Mouse (Mus musculus): ENCODE measurements around the gene Cdh1. TPM values are rescaled to one million over a fixed set of nuclear protein-coding genes. Genes with fewer than 3 reads are reported as not detected.

Gene Cdh1
- polyA plus RNA-seq, 1 experiment from 2014 or later, result 3.2 TPM

GRCm38 (mm10) chr8:106640921-106641320, 37.8 kb downstream of the Cdh1 start:
- ATAC-seq (ENCODE audit: extremely low read depth, insufficient number of reproducible peaks, low FRiP score, low TSS enrichment), result no peak
- 72% methylated on average over 5 of the region's 5 CpGs for WGBS
- no peaks in the 10 kb centered on the region for H3K9me3 ChIP-seq
- H3K4me1 ChIP-seq, result no peaks in the 10 kb centered on the region; the same call in 1 of the 2 replicates
- H3K9ac ChIP-seq, result no peak overlapping the region
- H3K27ac ChIP-seq (replicated peaks), result no peak overlapping the region
- H3K4me3 ChIP-seq, result no peak overlapping the region
- no peaks in the 10 kb centered on the region for H3K27me3 ChIP-seq (replicated peaks)
- H3K4me2 ChIP-seq, result no peak overlapping the region
- H3K36me3 ChIP-seq, result no peaks in the 10 kb centered on the region

- H3K4me2 ChIP-seq, result no peak overlapping the region
- H3K4me1 ChIP-seq, result 0 out of 2 replicates have a peak, but pooled peaks cover 2% of the 10 kb centered on the region
- no peaks in the 10 kb centered on the region for H3K36me3 ChIP-seq
- no peak overlapping the region for H3K27ac ChIP-seq (replicated peaks)
- ATAC-seq (ENCODE audit: extremely low read depth, insufficient number of reproducible peaks, low FRiP score, low TSS enrichment), result no peak
- H3K9me3 ChIP-seq, result no peaks in the 10 kb centered on the region
- no peaks in the 10 kb centered on the region for H3K27me3 ChIP-seq (replicated peaks)
- H3K9ac ChIP-seq, result no peak overlapping the region
- H3K4me3 ChIP-seq, result no peak overlapping the region
- WGBS, result 63% methylated on average over 2 of the region's 2 CpGs
These were observed 39.0 kb downstream of the Cdh1 start for GRCm38 (mm10) chr8:106642172-106642571.

GRCm38 (mm10) chr8:106643100-106643499, 39.9 kb downstream of the Cdh1 start:
- Histone ChIP-seq H3K9me3 (no peaks in the 10 kb centered on the region), H3K4me3 (no peak overlapping the region), H3K27me3 (replicated peaks) (no peaks in the 10 kb centered on the region), H3K4me2 (no peak overlapping the region), H3K36me3 (no peaks in the 10 kb centered on the region), H3K9ac (no peak overlapping the region), H3K4me1 (0 out of 2 replicates have a peak, but pooled peaks cover 4% of the 10 kb centered on the region), H3K27ac (replicated peaks) (no peak overlapping the region)
- no peak for ATAC-seq (ENCODE audit: extremely low read depth, insufficient number of reproducible peaks, low FRiP score, low TSS enrichment)
- WGBS, result 79% methylated on average over 4 of the region's 4 CpGs

GRCm38 (mm10) chr8:106644957-106645356, 41.8 kb downstream of the Cdh1 start:
- Histone ChIP-seq H3K9me3 (no peaks in the 10 kb centered on the region), H3K4me3 (no peak overlapping the region), H3K27ac (replicated peaks) (no peak overlapping the region), H3K4me1 (0 out of 2 replicates have a peak, but pooled peaks cover 4% of the 10 kb centered on the region), H3K9ac (no peak overlapping the region), H3K27me3 (replicated peaks) (no peaks in the 10 kb centered on the region), H3K4me2 (no peak overlapping the region), H3K36me3 (no peaks in the 10 kb centered on the region)
- 66% methylated on average over 3 of the region's 3 CpGs for WGBS
- ATAC-seq (ENCODE audit: extremely low read depth, insufficient number of reproducible peaks, low FRiP score, low TSS enrichment), result no peak

GRCm38 (mm10) chr8:106646153-106646552, 43.0 kb downstream of the Cdh1 start:
- Histone ChIP-seq H3K9me3 (no peaks in the 10 kb centered on the region), H3K36me3 (no peaks in the 10 kb centered on the region), H3K4me3 (no peak overlapping the region), H3K9ac (no peak overlapping the region), H3K4me2 (no peak overlapping the region), H3K27me3 (replicated peaks) (no peaks in the 10 kb centered on the region), H3K27ac (replicated peaks) (no peak overlapping the region), H3K4me1 (0 out of 2 replicates have a peak, but pooled peaks cover 4% of the 10 kb centered on the region)
- no peak for ATAC-seq (ENCODE audit: extremely low read depth, insufficient number of reproducible peaks, low FRiP score, low TSS enrichment)
- 80% methylated on average over 2 of the region's 2 CpGs for WGBS

- H3K27ac ChIP-seq (replicated peaks), result no peak overlapping the region
These were observed 43.6 kb downstream of the Cdh1 start for GRCm38 (mm10) chr8:106646731-106647130.

GRCm38 (mm10) chr8:106647387-106647786, 44.2 kb downstream of the Cdh1 start:
- Histone ChIP-seq H3K4me3 (no peak overlapping the region), H3K36me3 (no peaks in the 10 kb centered on the region), H3K4me1 (0 out of 2 replicates have a peak, but pooled peaks cover 4% of the 10 kb centered on the region), H3K9me3 (no peaks in the 10 kb centered on the region), H3K4me2 (no peak overlapping the region), H3K27ac (replicated peaks) (no peak overlapping the region), H3K27me3 (replicated peaks) (no peaks in the 10 kb centered on the region), H3K9ac (no peak overlapping the region)
- no peak for ATAC-seq (ENCODE audit: extremely low read depth, insufficient number of reproducible peaks, low FRiP score, low TSS enrichment)
- 35% methylated on average over 2 of the region's 2 CpGs for WGBS

More at GRCm38 (mm10) chr8:106646731-106647130, 43.6 kb downstream of the Cdh1 start:
- no peaks in the 10 kb centered on the region for H3K9me3 ChIP-seq
- H3K4me3 ChIP-seq, result no peak overlapping the region
- 67% methylated on average over 5 of the region's 5 CpGs for WGBS
- no peak overlapping the region for H3K9ac ChIP-seq
- no peaks in the 10 kb centered on the region for H3K27me3 ChIP-seq (replicated peaks)
- no peaks in the 10 kb centered on the region for H3K36me3 ChIP-seq
- H3K4me2 ChIP-seq, result no peak overlapping the region
- 0 out of 2 replicates have a peak, but pooled peaks cover 4% of the 10 kb centered on the region for H3K4me1 ChIP-seq
- ATAC-seq (ENCODE audit: extremely low read depth, insufficient number of reproducible peaks, low FRiP score, low TSS enrichment), result no peak

- Histone ChIP-seq H3K9me3 (no peaks in the 10 kb centered on the region), H3K36me3 (no peaks in the 10 kb centered on the region), H3K4me1 (0 out of 2 replicates have a peak, but pooled peaks cover 4% of the 10 kb centered on the region), H3K9ac (no peak overlapping the region), H3K27me3 (replicated peaks) (no peaks in the 10 kb centered on the region), H3K4me3 (no peak overlapping the region), H3K4me2 (no peak overlapping the region), H3K27ac (replicated peaks) (no peak overlapping the region)
- no peak for ATAC-seq (ENCODE audit: extremely low read depth, insufficient number of reproducible peaks, low FRiP score, low TSS enrichment)
- 89% methylated on average over 8 of the region's 8 CpGs for WGBS
These were observed 45.3 kb downstream of the Cdh1 start for GRCm38 (mm10) chr8:106648421-106648820.

- H3K27ac ChIP-seq (replicated peaks), result no peak overlapping the region
- ATAC-seq (ENCODE audit: extremely low read depth, insufficient number of reproducible peaks, low FRiP score, low TSS enrichment), result no peak
These were observed 48.8 kb downstream of the Cdh1 start for GRCm38 (mm10) chr8:106651994-106652393.

GRCm38 (mm10) chr8:106656046-106656445, 52.9 kb downstream of the Cdh1 start:
- Histone ChIP-seq H3K9ac (no peak overlapping the region), H3K27ac (replicated peaks) (no peak overlapping the region), H3K4me1 (no peaks in the 10 kb centered on the region), H3K4me2 (no peak overlapping the region), H3K36me3 (no peaks in the 10 kb centered on the region), H3K27me3 (replicated peaks) (no peaks in the 10 kb centered on the region), H3K4me3 (no peak overlapping the region), H3K9me3 (no peaks in the 10 kb centered on the region)
- ATAC-seq (ENCODE audit: extremely low read depth, insufficient number of reproducible peaks, low FRiP score, low TSS enrichment), result no peak

More at GRCm38 (mm10) chr8:106651994-106652393, 48.8 kb downstream of the Cdh1 start:
- Histone ChIP-seq H3K4me3 (no peak overlapping the region), H3K4me2 (no peak overlapping the region), H3K36me3 (no peaks in the 10 kb centered on the region), H3K27me3 (replicated peaks) (no peaks in the 10 kb centered on the region), H3K9me3 (no peaks in the 10 kb centered on the region), H3K4me1 (0 out of 2 replicates have a peak, but pooled peaks cover 3% of the 10 kb centered on the region), H3K9ac (no peak overlapping the region)
- WGBS, result 67% methylated on average over 3 of the region's 3 CpGs

GRCm38 (mm10) chr8:106672786-106673185, 69.6 kb downstream of the Cdh1 start:
- H3K36me3 ChIP-seq, result no peaks in the 10 kb centered on the region
- no peak for ATAC-seq (ENCODE audit: extremely low read depth, insufficient number of reproducible peaks, low FRiP score, low TSS enrichment)
- no peaks in the 10 kb centered on the region for H3K4me1 ChIP-seq
- H3K4me3 ChIP-seq, result no peak overlapping the region
- H3K27ac ChIP-seq (replicated peaks), result no peak overlapping the region
- H3K9ac ChIP-seq, result no peak overlapping the region
- H3K9me3 ChIP-seq, result no peaks in the 10 kb centered on the region
- WGBS, result 47% methylated on average over 2 of the region's 2 CpGs
- no peaks in the 10 kb centered on the region for H3K27me3 ChIP-seq (replicated peaks)
- H3K4me2 ChIP-seq, result no peak overlapping the region

- H3K4me1 ChIP-seq, result no peaks in the 10 kb centered on the region
- no peaks in the 10 kb centered on the region for H3K9me3 ChIP-seq
- no peaks in the 10 kb centered on the region for H3K36me3 ChIP-seq
- no peak overlapping the region for H3K27ac ChIP-seq (replicated peaks)
- 96% methylated on average over 15 of the region's 15 CpGs for WGBS
- ATAC-seq (ENCODE audit: extremely low read depth, insufficient number of reproducible peaks, low FRiP score, low TSS enrichment), result no peak
- no peak overlapping the region for H3K4me2 ChIP-seq
- no peaks in the 10 kb centered on the region for H3K27me3 ChIP-seq (replicated peaks)
- no peak overlapping the region for H3K9ac ChIP-seq
- H3K4me3 ChIP-seq, result no peak overlapping the region
These were observed 71.2 kb downstream of the Cdh1 start for GRCm38 (mm10) chr8:106674318-106674717.
